Mouse (Mus musculus): Measurements from ENCODE around the gene Robo1. TPM values are rescaled to one million over a fixed set of nuclear protein-coding genes. Genes with fewer than 3 reads are reported as not detected.

Gene Robo1
- polyA plus RNA-seq (2016; fragmentation: Nextera tagmentation; extraction: Ambion mirVana), result 69.5 and 75.9 TPM in 2 replicates

- WGBS, result 83% methylated on average over 8 of the region's 8 CpGs
- ATAC-seq (ENCODE audit: low FRiP score, low read depth), result no peak
- H3K4me3 ChIP-seq, result no peak within 1 kb of the TSS
- no peak within 1 kb of the TSS for H3K4me2 ChIP-seq (replicated peaks)
- no peaks in the 10 kb centered on the region for H3K4me1 ChIP-seq
- H3K9ac ChIP-seq, result no peak within 1 kb of the TSS
- no peak within 1 kb of the TSS for H3K27ac ChIP-seq
- no peaks in the 10 kb centered on the region for H3K27me3 ChIP-seq (replicated peaks)
- H3K9me3 ChIP-seq, result no peaks in the 10 kb centered on the region
- H3K36me3 ChIP-seq, result no peaks in the 10 kb centered on the region
Observed at GRCm38 (mm10) chr16:72307537-72308330, at the start of gene Robo1. TSS of gene Robo1 (plus strand) at chr16:72308306.

GRCm38 (mm10) chr16:72267839-72268238 is 40.3 kb upstream of the Robo1 start:
- 90% methylated on average over 10 of the region's 10 CpGs for WGBS
- H3K9ac ChIP-seq, result no peak overlapping the region
- no peak overlapping the region for H3K4me3 ChIP-seq
- no peaks in the 10 kb centered on the region for H3K4me1 ChIP-seq
- no peaks in the 10 kb centered on the region for H3K36me3 ChIP-seq
- no peak overlapping the region for H3K4me2 ChIP-seq (replicated peaks)
- H3K9me3 ChIP-seq, result no peaks in the 10 kb centered on the region
- no peak for ATAC-seq (ENCODE audit: low FRiP score, low read depth)
- H3K27ac ChIP-seq, result no peak overlapping the region
- H3K27me3 ChIP-seq (replicated peaks), result no peaks in the 10 kb centered on the region

- H3K27ac ChIP-seq, result no peak overlapping the region
- no peaks in the 10 kb centered on the region for H3K9me3 ChIP-seq
- H3K27me3 ChIP-seq (replicated peaks), result no peaks in the 10 kb centered on the region
- H3K4me1 ChIP-seq, result no peaks in the 10 kb centered on the region
- no peak overlapping the region for H3K4me3 ChIP-seq
- H3K9ac ChIP-seq, result no peak overlapping the region
- WGBS, result 90% methylated on average over 3 of the region's 3 CpGs
- H3K4me2 ChIP-seq (replicated peaks), result no peak overlapping the region
- H3K36me3 ChIP-seq, result no peaks in the 10 kb centered on the region
- no peak for ATAC-seq (ENCODE audit: low FRiP score, low read depth)
Observed at GRCm38 (mm10) chr16:72276390-72277074, 31.6 kb upstream of the Robo1 start.

- Histone ChIP-seq H3K9ac (no peak overlapping the region), H3K36me3 (no peaks in the 10 kb centered on the region), H3K27me3 (replicated peaks) (no peaks in the 10 kb centered on the region), H3K9me3 (no peaks in the 10 kb centered on the region), H3K27ac (no peak overlapping the region), H3K4me2 (replicated peaks) (no peak overlapping the region), H3K4me3 (no peak overlapping the region), H3K4me1 (no peaks in the 10 kb centered on the region)
- whole genome bisulfite sequencing, result 72% methylated on average over 6 of the region's 6 CpGs
- no peak for ATAC-seq (ENCODE audit: low FRiP score, low read depth)
Observed at GRCm38 (mm10) chr16:72308331-72308668, 194 bp downstream of the Robo1 start.

GRCm38 (mm10) chr16:72327321-72327720 is 19.2 kb downstream of the Robo1 start:
- Histone ChIP-seq H3K4me2 (replicated peaks) (no peak overlapping the region), H3K9me3 (no peaks in the 10 kb centered on the region), H3K36me3 (no peaks in the 10 kb centered on the region), H3K4me1 (no peaks in the 10 kb centered on the region), H3K4me3 (no peak overlapping the region), H3K9ac (no peak overlapping the region), H3K27me3 (replicated peaks) (no peaks in the 10 kb centered on the region), H3K27ac (no peak overlapping the region)
- no peak for ATAC-seq (ENCODE audit: low FRiP score, low read depth)
- 80% methylated on average over 8 of the region's 8 CpGs for WGBS

- ATAC-seq (ENCODE audit: low FRiP score, low read depth), result no peak
- Histone ChIP-seq H3K27ac (no peak overlapping the region), H3K4me1 (no peaks in the 10 kb centered on the region), H3K9ac (no peak overlapping the region), H3K27me3 (replicated peaks) (no peaks in the 10 kb centered on the region), H3K9me3 (no peaks in the 10 kb centered on the region), H3K4me2 (replicated peaks) (no peak overlapping the region), H3K4me3 (no peak overlapping the region), H3K36me3 (no peaks in the 10 kb centered on the region)
- WGBS, result 79% methylated on average over 3 of the region's 3 CpGs
Observed at GRCm38 (mm10) chr16:72328579-72328978, 20.5 kb downstream of the Robo1 start.

- Histone ChIP-seq H3K9ac (no peak overlapping the region), H3K9me3 (no peaks in the 10 kb centered on the region), H3K4me3 (no peak overlapping the region), H3K4me2 (replicated peaks) (no peak overlapping the region), H3K27ac (no peak overlapping the region), H3K36me3 (no peaks in the 10 kb centered on the region), H3K4me1 (no peaks in the 10 kb centered on the region), H3K27me3 (replicated peaks) (no peaks in the 10 kb centered on the region)
- WGBS, result 88% methylated on average over 1 of the region's 1 CpGs
- ATAC-seq (ENCODE audit: low FRiP score, low read depth), result no peak
Observed at GRCm38 (mm10) chr16:72337757-72338156, 29.7 kb downstream of the Robo1 start.

GRCm38 (mm10) chr16:72350422-72350821 is 42.3 kb downstream of the Robo1 start:
- Histone ChIP-seq H3K4me2 (replicated peaks) (no peak overlapping the region), H3K36me3 (no peaks in the 10 kb centered on the region), H3K9me3 (no peaks in the 10 kb centered on the region), H3K9ac (no peak overlapping the region), H3K4me3 (no peak overlapping the region), H3K27me3 (replicated peaks) (no peaks in the 10 kb centered on the region), H3K27ac (no peak overlapping the region), H3K4me1 (no peaks in the 10 kb centered on the region)
- ATAC-seq (ENCODE audit: low FRiP score, low read depth), result no peak
- 75% methylated on average over 5 of the region's 5 CpGs for WGBS

GRCm38 (mm10) chr16:72356515-72357357 is 48.6 kb downstream of the Robo1 start:
- H3K9ac ChIP-seq, result no peak overlapping the region
- H3K27ac ChIP-seq, result no peak overlapping the region
- H3K27me3 ChIP-seq (replicated peaks), result no peaks in the 10 kb centered on the region
- WGBS, result 84% methylated on average over 2 of the region's 2 CpGs
- ATAC-seq (ENCODE audit: low FRiP score, low read depth), result peak; percentile 65; the same call in 1 of the 2 replicates
- H3K4me3 ChIP-seq, result no peak overlapping the region
- H3K4me1 ChIP-seq, result no peaks in the 10 kb centered on the region
- H3K9me3 ChIP-seq, result no peaks in the 10 kb centered on the region
- no peak overlapping the region for H3K4me2 ChIP-seq (replicated peaks)
- no peaks in the 10 kb centered on the region for H3K36me3 ChIP-seq

GRCm38 (mm10) chr16:72376896-72377295 is 68.8 kb downstream of the Robo1 start:
- Histone ChIP-seq H3K27ac (no peak overlapping the region), H3K9ac (no peak overlapping the region), H3K36me3 (no peaks in the 10 kb centered on the region), H3K4me3 (no peak overlapping the region), H3K4me1 (no peaks in the 10 kb centered on the region), H3K4me2 (replicated peaks) (no peak overlapping the region), H3K27me3 (replicated peaks) (no peaks in the 10 kb centered on the region), H3K9me3 (no peaks in the 10 kb centered on the region)
- WGBS, result 85% methylated on average over 5 of the region's 5 CpGs
- ATAC-seq (ENCODE audit: low FRiP score, low read depth), result no peak

- H3K27ac ChIP-seq, result no peak overlapping the region
- no peaks in the 10 kb centered on the region for H3K36me3 ChIP-seq
- no peaks in the 10 kb centered on the region for H3K9me3 ChIP-seq
- H3K4me2 ChIP-seq (replicated peaks), result no peak overlapping the region
- H3K4me3 ChIP-seq, result no peak overlapping the region
- H3K27me3 ChIP-seq (replicated peaks), result no peaks in the 10 kb centered on the region
- no peak overlapping the region for H3K9ac ChIP-seq
- ATAC-seq (ENCODE audit: low FRiP score, low read depth), result no peak
- 91% methylated on average over 6 of the region's 6 CpGs for WGBS
- no peaks in the 10 kb centered on the region for H3K4me1 ChIP-seq
Observed at GRCm38 (mm10) chr16:72381819-72382218, 73.7 kb downstream of the Robo1 start.

- H3K4me3 ChIP-seq, result no peak overlapping the region
- no peak overlapping the region for H3K9ac ChIP-seq
- no peaks in the 10 kb centered on the region for H3K27me3 ChIP-seq (replicated peaks)
- no peak overlapping the region for H3K4me2 ChIP-seq (replicated peaks)
- no peaks in the 10 kb centered on the region for H3K4me1 ChIP-seq
- WGBS, result 89% methylated on average over 1 of the region's 1 CpGs
- H3K36me3 ChIP-seq, result no peaks in the 10 kb centered on the region
- no peak for ATAC-seq (ENCODE audit: low FRiP score, low read depth)
- H3K9me3 ChIP-seq, result no peaks in the 10 kb centered on the region
- H3K27ac ChIP-seq, result no peak overlapping the region
Observed at GRCm38 (mm10) chr16:72383566-72383965, 75.5 kb downstream of the Robo1 start.

Measured in neural tube, embryonic 12.5 days (tissue).